Mouse (Mus musculus): ENCODE measurements around the gene Gm20850. TPM values are rescaled to one million over a fixed set of nuclear protein-coding genes. Genes with fewer than 3 reads are reported as not detected.
"Not testable (repeated sequence)": the region's sequence is repeated elsewhere in the genome, so short reads cannot be mapped to it uniquely, and the experiment has no call there.

The Gm20850 gene
- not detected for polyA plus RNA-seq (2012; fragmentation: generic; extraction: Trizol)
- long read RNA-seq, experiment 1 = 0 reads
- long read RNA-seq, experiment 2 = 0 reads

DNA sequence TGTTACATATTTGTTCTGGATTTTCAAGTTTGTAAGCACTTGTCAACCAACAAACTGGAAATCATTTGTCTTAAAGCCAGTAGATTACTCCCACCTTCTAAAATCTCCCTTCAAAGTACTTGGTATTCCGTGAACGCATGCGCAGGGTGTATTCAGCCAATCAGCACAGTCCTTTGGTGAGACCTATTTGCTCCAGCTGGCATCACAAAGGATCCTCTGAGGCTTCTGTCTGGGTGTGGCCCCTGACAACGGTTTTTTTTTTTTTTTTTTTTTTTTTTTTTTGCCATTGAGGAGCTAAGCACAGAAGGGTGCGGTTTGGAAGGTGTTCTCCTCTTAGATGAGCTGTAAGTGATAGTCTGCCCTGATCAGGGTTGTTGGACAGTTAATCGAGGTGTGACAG, at the start of gene Gm20850:
Gm20850 (plus strand) TSS at position 301 of the 400 bp plus-strand sequence.
- H3K36me3 ChIP-seq (ENCODE audit: control insufficient read depth, insufficient read depth); H3K4me3 ChIP-seq (ENCODE audit: insufficient read depth, poor library complexity, severe bottlenecking); H3ac ChIP-seq (ENCODE audit: control insufficient read depth, insufficient read length, low read depth); H3K79me2 ChIP-seq (ENCODE audit: control insufficient read depth, insufficient read depth); H3K27me3 ChIP-seq (ENCODE audit: control insufficient read depth, insufficient read depth, insufficient read length); H3K79me3 ChIP-seq (ENCODE audit: low read depth): not testable (repeated sequence)
